Mouse (Mus musculus) MEL (cell line): ENCODE measurements around the gene Leng1. TPM values are rescaled to one million over a fixed set of nuclear protein-coding genes. Genes with fewer than 3 reads are reported as not detected.

Source experiments
- DNase-seq: peaks from one replicate; pipeline ENCODE4 v3.0.0; 2011; ENCODE audit warnings: low read depth, low spot score
- H3K27ac ChIP-seq: 2 replicates; pipeline ENCODE4 v1.5.1; 2012; ENCODE audit warnings: low read depth, mild to moderate bottlenecking, control low read depth, low read length, moderate library complexity; ENCODE audit not compliant: control insufficient read depth
- H3K27me3 ChIP-seq, 2 experiments: fragments of 150-350 bp in 1 of 2; sonication (generic) in 1 of 2; 2 replicates each; pipeline ENCODE4 v1.6.1; 2012; ENCODE audit warnings: low read length in 2 of 2, mild to moderate bottlenecking in 2 of 2, improper control_type of control experiment in 1 of 2, moderate library complexity in 1 of 2; ENCODE audit not compliant: insufficient read depth in 2 of 2, control insufficient read depth in 1 of 2
- H3K36me3 ChIP-seq, 2 experiments: 2 replicates each; pipeline ENCODE4 v1.6.1; 2012 to 2014; ENCODE audit warnings: low read length in 2 of 2, improper control_type of control experiment in 1 of 2, inconsistent platforms in 1 of 2, mild to moderate bottlenecking in 1 of 2; ENCODE audit not compliant: insufficient read depth in 2 of 2, control insufficient read depth in 1 of 2
- H3K4me1 ChIP-seq, 2 experiments: fragments of 150-350 bp in 1 of 2; sonication (generic) in 1 of 2; 2 replicates each; pipeline ENCODE4 v1.6.1; 2012; ENCODE audit warnings: low read length in 2 of 2, improper control_type of control experiment in 1 of 2, mild to moderate bottlenecking in 1 of 2; ENCODE audit not compliant: insufficient read depth in 2 of 2, control insufficient read depth in 1 of 2
- H3K4me3 ChIP-seq, 2 experiments: fragments of 150-350 bp in 1 of 2; sonication (generic) in 1 of 2; 2 replicates each; pipeline ENCODE4 v1.5.1; 2012; ENCODE audit warnings: low read depth in 2 of 2, low read length in 2 of 2, mild to moderate bottlenecking in 2 of 2, moderate library complexity in 2 of 2, control low read depth in 1 of 2, improper control_type of control experiment in 1 of 2; ENCODE audit not compliant: control insufficient read depth in 1 of 2, insufficient read depth in 1 of 2
- H3K79me2 ChIP-seq: 2 replicates; pipeline ENCODE4 v1.6.1; 2012; ENCODE audit warnings: mild to moderate bottlenecking, low read length, moderate library complexity; ENCODE audit not compliant: control insufficient read depth, poor library complexity, insufficient read depth
- H3K9ac ChIP-seq: 2 replicates; pipeline ENCODE4 v1.6.1; 2012; ENCODE audit warnings: low read depth, mild to moderate bottlenecking, control low read depth, low read length, moderate library complexity; ENCODE audit not compliant: control insufficient read depth, poor library complexity, severe bottlenecking
- H3K9me3 ChIP-seq: fragments of 150-350 bp; sonication (generic); replicated peaks from 2 replicates; pipeline ENCODE4 v1.6.1; 2012; ENCODE audit warnings: mild to moderate bottlenecking, low read length, improper control_type of control experiment, moderate library complexity; ENCODE audit not compliant: insufficient read depth
- ELF1 ChIP-seq: IDR thresholded peaks from 2 replicates; pipeline ENCODE4 v1.6.1; 2014; ENCODE audit warnings: low read depth, mild to moderate bottlenecking, inconsistent platforms, low read length, improper control_type of control experiment, moderate library complexity
- GABPA ChIP-seq: IDR thresholded peaks from 2 replicates; pipeline ENCODE4 v1.6.1; 2012; ENCODE audit warnings: low read depth, mild to moderate bottlenecking, inconsistent platforms, low read length, improper control_type of control experiment, moderate library complexity
- GATA1 ChIP-seq: IDR thresholded peaks from 2 replicates; pipeline ENCODE4 v1.6.1; 2011; ENCODE audit warnings: low read depth, low read length, improper control_type of control experiment
- JUND ChIP-seq: IDR thresholded peaks from 2 replicates; pipeline ENCODE4 v1.6.1; 2011; ENCODE audit warnings: low read depth, mild to moderate bottlenecking, improper control_type of control experiment, low read length
- MAFK ChIP-seq: IDR thresholded peaks from 2 replicates; pipeline ENCODE4 v1.6.1; 2011; ENCODE audit warnings: low read depth, mild to moderate bottlenecking, low read length, improper control_type of control experiment, borderline replicate concordance
- MAZ ChIP-seq: IDR thresholded peaks from 2 replicates; pipeline ENCODE4 v1.6.1; 2012; ENCODE audit warnings: low read depth, mild to moderate bottlenecking, inconsistent platforms, low read length, improper control_type of control experiment
- MXI1 ChIP-seq: IDR thresholded peaks from 2 replicates; pipeline ENCODE4 v1.6.1; 2011; ENCODE audit warnings: mild to moderate bottlenecking, low read depth, low read length, improper control_type of control experiment
- NELFE ChIP-seq: IDR thresholded peaks from 2 replicates; pipeline ENCODE4 v1.6.1; 2011; ENCODE audit warnings: low read depth, low read length, improper control_type of control experiment
- POLR2A ChIP-seq, 2 experiments: IDR thresholded peaks; 2 replicates each; pipeline ENCODE4 v1.6.1; 2011 to 2012; ENCODE audit warnings: low read length in 2 of 2, mild to moderate bottlenecking in 2 of 2, control low read depth in 1 of 2, improper control_type of control experiment in 1 of 2, low read depth in 1 of 2, moderate library complexity in 1 of 2; ENCODE audit not compliant: control insufficient read depth in 1 of 2, insufficient read depth in 1 of 2, poor library complexity in 1 of 2
- POLR2AphosphoS5 ChIP-seq: IDR thresholded peaks from 2 replicates; pipeline ENCODE4 v1.6.1; 2012; ENCODE audit warnings: low read depth, borderline replicate concordance, mild to moderate bottlenecking, inconsistent platforms, low read length, moderate library complexity, mixed read lengths
- RAD21 ChIP-seq: IDR thresholded peaks from 2 replicates; pipeline ENCODE4 v1.6.1; 2011; ENCODE audit warnings: mild to moderate bottlenecking, low read depth, low read length, improper control_type of control experiment
- RCOR1 ChIP-seq: IDR thresholded peaks from 2 replicates; pipeline ENCODE4 v1.6.1; 2012; ENCODE audit warnings: low read depth, mild to moderate bottlenecking, inconsistent platforms, low read length, improper control_type of control experiment
- SMC3 ChIP-seq: IDR thresholded peaks from 2 replicates; pipeline ENCODE4 v1.6.1; 2011; ENCODE audit warnings: low read depth, low read length, improper control_type of control experiment
- USF1 ChIP-seq: IDR thresholded peaks from 2 replicates; pipeline ENCODE4 v1.6.1; 2014; ENCODE audit warnings: low read depth, mild to moderate bottlenecking, inconsistent platforms, low read length, improper control_type of control experiment, moderate library complexity
- ZKSCAN1 ChIP-seq: IDR thresholded peaks from 2 replicates; pipeline ENCODE4 v1.6.1; 2012; ENCODE audit warnings: low read depth, mild to moderate bottlenecking, inconsistent platforms, low read length, improper control_type of control experiment, moderate library complexity
- ZMIZ1 ChIP-seq: IDR thresholded peaks from 2 replicates; pipeline ENCODE4 v1.6.1; 2012; ENCODE audit warnings: low read depth, mild to moderate bottlenecking, inconsistent platforms, low read length, improper control_type of control experiment, moderate library complexity
- ZNF384 ChIP-seq: IDR thresholded peaks from 2 replicates; pipeline ENCODE4 v1.6.1; 2012; ENCODE audit warnings: low read depth, mild to moderate bottlenecking, inconsistent platforms, low read length, improper control_type of control experiment
- polyA plus RNA-seq, 2 experiments: library from polyadenylated mRNA; stranded (reverse) in 1 of 2; unstranded in 1 of 2; fragments of >175 nt in 1 of 2; fragments of >200 nt in 1 of 2; gene quantifications; 2 replicates each; pipeline versions ENCODE4 v1.2.1 to v1.2.4; 2012; ENCODE audit warnings: low replicate concordance in 2 of 2, low read depth in 1 of 2; ENCODE audit not compliant: insufficient read length in 2 of 2, insufficient read depth in 1 of 2, missing spikeins in 1 of 2
- total RNA-seq: library from RNA; depleted of rRNA; stranded (reverse); fragments of 300-350 nt; gene quantifications from 2 replicates; pipeline ENCODE4 v1.2.3, GENCODE M21; 2012

Gene Leng1
- total and polyA plus RNA-seq, 3 experiments, result 11.0 to 11.3 TPM; not detected in 1

DNA sequence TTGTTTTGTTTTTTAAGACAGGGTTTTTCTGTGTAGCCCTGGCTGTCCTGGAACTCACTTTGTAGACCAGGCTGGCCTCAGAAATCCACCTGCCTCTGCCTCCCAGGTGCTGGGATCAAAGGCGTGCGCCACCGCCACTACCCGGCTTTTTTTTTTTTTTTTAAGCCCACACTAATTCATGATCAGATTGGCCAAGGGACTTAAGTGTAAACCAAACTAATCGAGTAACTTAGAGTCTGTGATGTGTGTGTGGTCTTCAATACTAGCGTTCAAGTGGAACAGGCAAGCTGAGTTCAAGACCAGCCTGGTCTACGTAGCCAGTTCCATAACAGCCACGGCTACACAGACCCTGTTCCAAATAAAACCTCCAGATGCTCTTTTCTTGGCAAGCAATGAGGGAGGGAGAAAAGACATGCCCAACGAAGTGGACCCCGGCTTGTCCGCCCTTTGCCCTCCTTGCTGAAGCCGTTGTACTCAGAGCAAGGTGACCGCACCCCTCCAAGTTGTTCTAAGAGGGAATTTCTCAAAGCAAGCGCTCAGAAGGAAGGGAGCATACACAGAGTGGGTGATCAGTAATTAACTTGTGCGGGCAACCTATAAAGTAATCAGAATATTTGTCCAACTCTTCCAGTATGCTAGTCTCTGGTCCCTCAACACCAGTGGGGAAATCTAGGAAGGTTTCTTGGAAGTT, 971 bp downstream of the Leng1 start:
- H3K4me3 ChIP-seq, result peak overlapping the region; percentile 71 to 97
- DNase-seq, result no peak
- H3K27ac ChIP-seq, result peak overlapping the region; percentile 46
- H3K9ac ChIP-seq, result peak overlapping the region; percentile 78
- peaks cover 1 to 6% of the 10 kb centered on the region in 2 experiments; a peak in 3 of 4 replicates for H3K36me3 ChIP-seq
- peaks cover 0 to 8% of the 10 kb centered on the region in 2 experiments; a peak in 2 of 4 replicates for H3K4me1 ChIP-seq
- H3K9me3 ChIP-seq, result no peaks in the 10 kb centered on the region
- TF ChIP-seq MAFK (no peak), ZNF384 (peak; percentile 62; the same call in 1 of the 2 replicates), GATA1 (no peak)
- H3K27me3 ChIP-seq, result no peaks in the 10 kb centered on the region
- H3K79me2 ChIP-seq, result peaks cover 14% of the 10 kb centered on the region

DNA sequence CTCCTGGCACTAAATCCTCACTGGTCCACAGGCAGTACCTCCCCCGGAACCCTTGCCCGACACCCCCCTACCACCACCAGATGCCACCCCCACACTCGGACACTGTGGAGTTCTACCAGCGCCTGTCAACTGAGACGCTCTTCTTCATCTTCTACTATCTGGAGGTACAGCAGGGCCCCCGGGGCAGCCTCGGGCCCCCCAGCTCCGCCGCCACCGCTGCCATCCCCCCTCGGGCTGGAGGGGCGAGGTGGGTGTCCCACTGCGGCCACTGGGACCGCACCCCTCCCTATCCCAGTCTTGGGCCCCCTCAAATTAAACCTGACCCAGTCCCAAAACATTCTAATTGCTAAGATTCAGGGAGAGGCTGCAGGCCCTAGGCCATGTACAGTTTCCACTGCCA, 7.1 kb downstream of the Leng1 start:
- Histone ChIP-seq H3K9me3 (no peaks in the 10 kb centered on the region), H3K4me1 (0 out of 4 replicates have a peak, but pooled peaks cover 0 to 2% of the 10 kb centered on the region in 2 experiments), H3K27me3 (no peaks in the 10 kb centered on the region), H3K4me3 (no peak overlapping the region), H3K9ac (no peak overlapping the region), H3K27ac (no peak overlapping the region), H3K36me3 (peaks cover 1 to 9% of the 10 kb centered on the region in 2 experiments; a peak in 3 of 4 replicates)
- TF ChIP-seq RAD21 (no peak), ZMIZ1 (no peak), GABPA (no peak), NELFE (no peak), POLR2A (IDR thresholded peaks at IDR 0.05; ENCODE audit: control insufficient read depth in 1 of 2, insufficient read depth in 1 of 2, low read depth in 1 of 2, low read length in 2 of 2, poor library complexity in 1 of 2) (no peak), JUND (no peak), GATA1 (no peak), USF1 (no peak), RCOR1 (no peak), SMC3 (no peak)
- TF ChIP-seq, all 39 proteins: peak for 0
- H3K79me2 ChIP-seq, result 0 out of 2 replicates have a peak, but pooled peaks cover 2% of the 10 kb centered on the region
- no peak for DNase-seq

DNA sequence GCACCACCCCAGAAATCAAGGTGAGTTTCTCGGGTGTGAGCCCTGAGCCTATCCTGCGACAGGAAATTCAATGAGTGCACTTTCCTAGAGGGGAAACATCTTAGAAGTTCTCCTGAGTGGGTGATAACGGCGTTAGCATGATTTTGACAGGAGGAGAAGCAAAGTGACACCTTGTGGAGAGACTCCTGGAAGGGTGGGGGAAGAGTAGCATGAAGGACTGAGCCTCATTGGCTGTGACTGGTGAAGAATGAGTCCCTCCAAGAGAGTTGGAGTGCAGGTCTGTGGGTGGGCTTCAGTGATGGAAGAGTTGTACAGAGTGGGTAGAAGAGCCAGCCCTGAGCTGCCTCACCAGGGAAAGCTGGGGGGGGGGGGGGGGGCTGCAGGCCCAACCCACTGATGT, 8.7 kb downstream of the Leng1 start:
- Histone ChIP-seq H3K27ac (no peak overlapping the region), H3K9me3 (no peaks in the 10 kb centered on the region), H3K27me3 (no peaks in the 10 kb centered on the region), H3K4me1 (no peaks in the 10 kb centered on the region), H3K79me2 (no peaks in the 10 kb centered on the region), H3K36me3 (peaks cover 0 to 15% of the 10 kb centered on the region in 2 experiments; a peak in 2 of 4 replicates)
- DNase-seq, result no peak
- no peak for TF ChIP-seq SMC3
- no peak for TF ChIP-seq POLR2AphosphoS5
- no peak for TF ChIP-seq MXI1
- TF ChIP-seq ELF1, result no peak
- no peak for TF ChIP-seq MAZ
- no peak for TF ChIP-seq ZKSCAN1
- TF ChIP-seq, all 39 proteins: peak for 0
- Histone ChIP-seq H3K9ac (no peak overlapping the region), H3K4me3 (no peak overlapping the region)
